Mouse (Mus musculus): ENCODE data around the gene Tdrd1.

Tdrd1 gene

GRCm38 (mm10) chr19:56826047-56826631, at the start of gene Tdrd1:
Gene Tdrd1 (plus strand): TSS chr19:56826209.
- in situ Hi-C loops (cut with MboI, MseI) = no loop called here

- in situ Hi-C loops (cut with MboI, MseI) = loop anchor here (5.0 to 10.0 kb wide), 5 partner anchors 35 to 492 kb away; partner anchors contain the start of gene Habp2
These were observed 49.2 kb upstream of the Tdrd1 start for GRCm38 (mm10) chr19:56776719-56777382.

- in situ Hi-C loops (cut with MboI, MseI) = loop anchor here (5.0 to 10.0 kb wide), 5 partner anchors 36 to 494 kb away; partner anchors contain the start of gene Habp2
These were observed 47.5 kb upstream of the Tdrd1 start for GRCm38 (mm10) chr19:56778532-56778931.

GRCm38 (mm10) chr19:56787911-56788310, 38.1 kb upstream of the Tdrd1 start:
- in situ Hi-C loops (cut with MboI, MseI) = no loop called here

- in situ Hi-C loops (cut with MboI, MseI) = no loop called here
These were observed 37.1 kb upstream of the Tdrd1 start for GRCm38 (mm10) chr19:56788952-56789351.

GRCm38 (mm10) chr19:56797376-56797775, 28.6 kb upstream of the Tdrd1 start:
- in situ Hi-C loops (cut with MboI, MseI) = loop anchor here (5.0 kb wide), 1 partner anchor 610 kb away; no protein-coding TSS in a partner anchor

- in situ Hi-C loops (cut with MboI, MseI) = no loop called here
These were observed 25.8 kb upstream of the Tdrd1 start for GRCm38 (mm10) chr19:56800226-56800625.

- in situ Hi-C loops (cut with MboI, MseI) = no loop called here
These were observed 24.9 kb upstream of the Tdrd1 start for GRCm38 (mm10) chr19:56800930-56801655.

- in situ Hi-C loops (cut with MboI, MseI) = no loop called here
These were observed 24.2 kb upstream of the Tdrd1 start for GRCm38 (mm10) chr19:56801656-56802351.

- in situ Hi-C loops (cut with MboI, MseI) = no loop called here
These were observed 23.7 kb upstream of the Tdrd1 start for GRCm38 (mm10) chr19:56802352-56802746.

GRCm38 (mm10) chr19:56805366-56805765, 20.6 kb upstream of the Tdrd1 start:
- in situ Hi-C loops (cut with MboI, MseI) = no loop called here

GRCm38 (mm10) chr19:56807122-56807521, 18.9 kb upstream of the Tdrd1 start:
- in situ Hi-C loops (cut with MboI, MseI) = no loop called here

- in situ Hi-C loops (cut with MboI, MseI) = no loop called here
These were observed 17.2 kb upstream of the Tdrd1 start for GRCm38 (mm10) chr19:56808771-56809170.

GRCm38 (mm10) chr19:56810641-56811146, 15.3 kb upstream of the Tdrd1 start:
- in situ Hi-C loops (cut with MboI, MseI) = loop anchor here (5.0 kb wide), 1 partner anchor 1283 kb away; no protein-coding TSS in a partner anchor

- in situ Hi-C loops (cut with MboI, MseI) = loop anchor here (5.0 kb wide), 1 partner anchor 1284 kb away; no protein-coding TSS in a partner anchor
These were observed 14.4 kb upstream of the Tdrd1 start for GRCm38 (mm10) chr19:56811590-56811989.

GRCm38 (mm10) chr19:56813360-56813759, 12.6 kb upstream of the Tdrd1 start:
- in situ Hi-C loops (cut with MboI, MseI) = loop anchor here (5.0 kb wide), 1 partner anchor 1286 kb away; no protein-coding TSS in a partner anchor

- in situ Hi-C loops (cut with MboI, MseI) = no loop called here
These were observed 8.0 kb upstream of the Tdrd1 start for GRCm38 (mm10) chr19:56817851-56818526.

GRCm38 (mm10) chr19:56821040-56821797, 4.8 kb upstream of the Tdrd1 start:
- in situ Hi-C loops (cut with MboI, MseI) = no loop called here

- in situ Hi-C loops (cut with MboI, MseI) = no loop called here
These were observed 4.1 kb upstream of the Tdrd1 start, which contains the start of gene Ccdc186 for GRCm38 (mm10) chr19:56821798-56822447. Gene Ccdc186 (minus strand): TSS chr19:56822190.

- in situ Hi-C loops (cut with MboI, MseI) = no loop called here
These were observed 3.6 kb upstream of the Tdrd1 start for GRCm38 (mm10) chr19:56822448-56822836.
